Mouse (Mus musculus) megakaryocyte, embryonic 14.5 days (primary cell): ENCODE measurements around the gene Smcr8. TPM values are rescaled to one million over a fixed set of nuclear protein-coding genes. Genes with fewer than 3 reads are reported as not detected.

Experiments
- H3K27me3 ChIP-seq: replicated peaks from 2 replicates; pipeline ENCODE3; 2012; ENCODE audit warnings: inconsistent platforms
- H3K36me3 ChIP-seq: replicated peaks from 2 replicates; pipeline ENCODE3; 2012; ENCODE audit warnings: low read length, inconsistent platforms, mixed read lengths
- H3K4me1 ChIP-seq: 2 replicates; pipeline ENCODE4 v1.6.1; 2012; ENCODE audit warnings: inconsistent platforms
- H3K4me3 ChIP-seq: replicated peaks from 2 replicates; pipeline ENCODE3; 2012; ENCODE audit warnings: moderate library complexity, mild to moderate bottlenecking, inconsistent platforms
- H3K9me3 ChIP-seq: 2 replicates; pipeline ENCODE4 v1.6.1; 2012; ENCODE audit warnings: inconsistent platforms
- FLI1 ChIP-seq: IDR thresholded peaks from 2 replicates; pipeline ENCODE4 v1.6.1; 2012; ENCODE audit warnings: low read length, inconsistent platforms, mixed read lengths
- GATA1 ChIP-seq: IDR thresholded peaks from 3 replicates; pipeline ENCODE4 v1.6.1; 2012; ENCODE audit warnings: mixed read lengths, low read length, inconsistent platforms, borderline replicate concordance
- polyA plus RNA-seq: library from polyadenylated mRNA; stranded (reverse); fragments of >175 nt; gene quantifications from 2 replicates; pipeline ENCODE4 v1.2.3, GENCODE M21; 2012; ENCODE audit warnings: low replicate concordance; ENCODE audit not compliant: insufficient read depth

Gene Smcr8
- polyA plus RNA-seq, 1 experiment = 0.50 TPM

GRCm38 (mm10) chr11:60828903-60829302 is 51.6 kb downstream of the Smcr8 start:
- TF ChIP-seq GATA1 (no peak), FLI1 (no peak)
- Histone ChIP-seq H3K36me3 (no peaks in the 10 kb centered on the region), H3K9me3 (no peaks in the 10 kb centered on the region), H3K4me1 (peaks cover 42% of the 10 kb centered on the region), H3K4me3 (peak overlapping the region; percentile 33), H3K27me3 (no peaks in the 10 kb centered on the region)

- no peak for TF ChIP-seq GATA1
- no peak; the same call in 1 of the 2 replicates for TF ChIP-seq FLI1
- Histone ChIP-seq H3K27me3 (no peaks in the 10 kb centered on the region), H3K36me3 (peaks cover 8% of the 10 kb centered on the region), H3K4me3 (peak within 1 kb of the TSS; percentile 98), H3K4me1 (peaks cover 42% of the 10 kb centered on the region), H3K9me3 (no peaks in the 10 kb centered on the region)
Measured at GRCm38 (mm10) chr11:60830433-60831052, 53.2 kb downstream of the Smcr8 start, which contains the start of gene Dhrs7b. Gene Dhrs7b, plus strand, starts transcription at chr11:60830631.

GRCm38 (mm10) chr11:60836897-60837296 is 59.6 kb downstream of the Smcr8 start:
- Histone ChIP-seq H3K36me3 (peaks cover 37% of the 10 kb centered on the region), H3K9me3 (no peaks in the 10 kb centered on the region), H3K27me3 (no peaks in the 10 kb centered on the region), H3K4me1 (peaks cover 22% of the 10 kb centered on the region), H3K4me3 (no peak overlapping the region)
- TF ChIP-seq FLI1 (no peak), GATA1 (no peak)

Other genes with a start within 250 kb of the Smcr8 start
- 10.9 and 18.5 TPM in 2 replicates for gene Alkbh5, start 241.1 kb upstream of the Smcr8 start, polyA plus RNA-seq
- 5.0 and 7.6 TPM in 2 replicates for gene Llgl1, start 77.8 kb upstream of the Smcr8 start, polyA plus RNA-seq
- 195 and 218 TPM in 2 replicates for gene Flii, start 50.3 kb upstream of the Smcr8 start, polyA plus RNA-seq
- gene Mief2, start 49.1 kb upstream of the Smcr8 start, polyA plus RNA-seq = 10.2 and 20.6 TPM in 2 replicates
- gene Top3a, start 159 bp upstream of the Smcr8 start, polyA plus RNA-seq = 1.9 and 4.7 TPM in 2 replicates
- 0.75 and 7.4 TPM in 2 replicates for gene Shmt1, start 34.2 kb downstream of the Smcr8 start, polyA plus RNA-seq
- gene Dhrs7b, start 53.1 kb downstream of the Smcr8 start, polyA plus RNA-seq = 3.3 TPM in 1 of 2 replicates, not detected in the other
- 9.2 and 13.5 TPM in 2 replicates for gene Tmem11, start 101.7 kb downstream of the Smcr8 start, polyA plus RNA-seq
- gene Natd1, start 137.2 kb downstream of the Smcr8 start, polyA plus RNA-seq = 2.5 and 7.8 TPM in 2 replicates
- gene Map2k3, start 154.5 kb downstream of the Smcr8 start, polyA plus RNA-seq = 158 and 191 TPM in 2 replicates
- not detected in 2 replicates for gene Kcnj12, start 245.0 kb downstream of the Smcr8 start, polyA plus RNA-seq